In the genomic region with DNA sequence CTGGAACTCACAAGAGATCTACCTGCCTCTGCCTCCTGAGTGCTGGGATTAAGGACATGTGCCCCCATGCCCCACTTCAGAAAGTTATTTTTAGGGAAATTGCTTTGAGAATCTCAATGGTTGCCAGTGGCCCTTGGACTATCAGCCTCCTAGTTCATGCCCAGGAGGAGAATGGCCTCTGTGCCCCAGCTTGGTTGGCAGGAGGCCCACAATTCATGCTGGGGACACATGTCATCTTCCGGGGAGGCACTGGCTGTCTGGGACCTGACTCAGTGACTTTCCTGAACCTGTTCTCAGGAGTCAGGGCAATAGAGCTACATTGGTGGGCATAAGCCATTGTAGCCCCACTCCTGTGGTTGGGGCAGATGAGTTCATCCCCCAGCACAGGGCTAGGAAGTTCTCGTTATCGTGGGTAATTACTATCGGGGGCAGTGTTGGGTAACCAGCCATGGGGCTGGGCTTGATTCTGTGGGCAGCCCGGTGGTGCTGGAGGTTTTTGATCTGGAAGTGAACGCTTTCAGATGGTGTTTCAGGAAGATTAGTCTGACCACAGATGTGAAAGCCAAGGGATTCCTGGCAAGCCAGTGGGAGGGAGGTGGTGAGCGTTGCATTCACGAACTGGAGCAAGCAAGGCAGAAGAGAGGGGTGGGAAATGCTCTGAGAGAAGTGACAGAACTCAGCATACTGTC, we compare ENCODE assay signal across 15 mouse cellular contexts. TPM values are rescaled to one million over a fixed set of nuclear protein-coding genes. Genes with fewer than 3 reads are reported as not detected.
DNase-seq lines count a peak whose midpoint lies in the region; ATAC-seq and TF ChIP-seq lines count a peak whose summit lies in the region.
"Had no signal": no experiment of that assay in that cellular context is flagged by ENCODE, and none has a peak within 500 bp of the region (broad histone marks: within the 10 kb centered on the region; RNA-seq: fewer than 3 reads in every experiment).

No protein-coding gene starts in this region.

- DNase-seq in adrenal gland, postnatal 36 days = peak; percentile 8 to 19
- DNase-seq in adrenal gland, adult 18-20 months (ENCODE audit: low spot score in 2 of 2) = no peak
- DNase-seq in kidney, postnatal 25 days = peak; percentile 44 to 56
- peak; percentile 44 for DNase-seq in liver
- DNase-seq in T-cell, adult 2 months (ENCODE audit: low spot score) = no peak
- no peak for DNase-seq in spleen, postnatal 14 days (ENCODE audit: low spot score in 2 of 2)
- DNase-seq: embryo, embryonic 11 days; lung, embryonic 14.5 days had no signal

- no peak overlapping the region for H3K27ac ChIP-seq in kidney, embryonic 16.5 days (ENCODE audit: low read length)
- peak overlapping the region; percentile 88 for H3K27ac ChIP-seq in small intestine, adult 2 months (ENCODE audit: insufficient read depth, low read depth, low read length)
- H3K27ac ChIP-seq: forebrain, embryonic 15.5 days; heart, embryonic 15.5 days; left cerebral cortex, adult 2 months; midbrain, embryonic 15.5 days had no signal

- no peak for ATAC-seq in kidney, embryonic 16.5 days (ENCODE audit: low FRiP score, low TSS enrichment)
- ATAC-seq: forebrain, embryonic 15.5 days; inflammation-experienced regulatory T-cells, adult 6 months; midbrain, embryonic 15.5 days had no signal

- 56% methylated on average over 8 of the region's 8 CpGs for WGBS in kidney, embryonic 16.5 days
- WGBS in small intestine, adult 2 months = 24% methylated on average over 8 of the region's 8 CpGs

- no peak overlapping the region for H3K9ac ChIP-seq in kidney, embryonic 16.5 days (replicated peaks; ENCODE audit: low read length)
- H3K9ac ChIP-seq: forebrain, embryonic 15.5 days; heart, embryonic 15.5 days; lung, embryonic 14.5 days; midbrain, embryonic 15.5 days had no signal

- no peak for TF ChIP-seq POLR2A in small intestine, adult 2 months (IDR thresholded peaks at IDR 0.05; ENCODE audit: low read depth, low read length)

- no peaks in the 10 kb centered on the region for H3K36me3 ChIP-seq in kidney, embryonic 16.5 days (ENCODE audit: insufficient read depth, low read length)
- no peaks in the 10 kb centered on the region for H3K36me3 ChIP-seq in small intestine, adult 2 months (ENCODE audit: control insufficient read depth, insufficient read depth, low read length)
- H3K36me3 ChIP-seq: forebrain, embryonic 15.5 days; heart, embryonic 15.5 days; midbrain, embryonic 15.5 days had no signal

- no peak for TF ChIP-seq CTCF in small intestine, adult 2 months (IDR thresholded peaks at IDR 0.05; ENCODE audit: extremely low read depth, insufficient read length, insufficient replicate concordance, low read depth, low read length)

- H3K27me3 ChIP-seq in kidney, embryonic 16.5 days (ENCODE audit: insufficient read depth, low read length) = no peaks in the 10 kb centered on the region
- no peaks in the 10 kb centered on the region for H3K27me3 ChIP-seq in small intestine, adult 2 months (ENCODE audit: control insufficient read depth, insufficient read depth, low read length)
- H3K27me3 ChIP-seq: forebrain, embryonic 15.5 days; heart, embryonic 15.5 days; midbrain, embryonic 15.5 days had no signal

- peaks cover under 1% of the 10 kb centered on the region; the same call in 1 of the 2 replicates for H3K4me1 ChIP-seq in kidney, embryonic 16.5 days (ENCODE audit: insufficient read depth, low read length)
- peaks cover 27% of the 10 kb centered on the region for H3K4me1 ChIP-seq in small intestine, adult 2 months (ENCODE audit: control insufficient read depth, insufficient read depth, insufficient read length, low read length)
- H3K4me1 ChIP-seq: midbrain, embryonic 15.5 days had no signal

- no peak overlapping the region for H3K4me2 ChIP-seq in kidney, embryonic 16.5 days (replicated peaks; ENCODE audit: low read depth, low read length)
- H3K4me2 ChIP-seq: forebrain, embryonic 15.5 days; heart, embryonic 15.5 days; lung, embryonic 14.5 days; midbrain, embryonic 15.5 days had no signal

- H3K9me3 ChIP-seq in kidney, embryonic 16.5 days (ENCODE audit: low read length) = no peaks in the 10 kb centered on the region
- H3K9me3 ChIP-seq: forebrain, embryonic 15.5 days; heart, embryonic 15.5 days; midbrain, embryonic 15.5 days had no signal

- H3K4me3 ChIP-seq in kidney, embryonic 16.5 days (ENCODE audit: low read length) = no peak overlapping the region
- H3K4me3 ChIP-seq in small intestine, adult 2 months (ENCODE audit: low read depth, low read length) = no peak overlapping the region
- H3K4me3 ChIP-seq: forebrain, embryonic 15.5 days; heart, embryonic 15.5 days; left cerebral cortex, adult 2 months; midbrain, embryonic 15.5 days had no signal

RNA-seq across cellular contexts. Expression of a gene that starts 25.5 kb away (rescaled TPM):
- total RNA-seq in adrenal gland, postnatal 36 days (2021) = 10 to 100 TPM; 20.3 to 21.2 TPM
- 10 to 100 TPM; 15.9 to 19.1 TPM for total RNA-seq in adrenal gland, adult 18-20 months (2021)
- polyA plus RNA-seq in kidney, embryonic 16.5 days (2015; fragmentation: Nextera tagmentation; extraction: Ambion mirVana) = 1.6 and 2.0 TPM in 2 replicates
- 15.3 and 16.5 TPM in 2 replicates for polyA plus RNA-seq in small intestine, adult 2 months (2012; rRNA removed)

RNA-seq across cellular contexts. Expression of a gene that starts 59.8 kb away (rescaled TPM):
- total RNA-seq in adrenal gland, postnatal 36 days (2021) = 1 to 10 TPM; 1.9 to 4.1 TPM
- 1 to 10 TPM in 1 of 2 experiments, under 1 TPM in 1; 0.45 to 1.3 TPM for total RNA-seq in adrenal gland, adult 18-20 months (2021)
- polyA plus RNA-seq in kidney, embryonic 16.5 days (2015; fragmentation: Nextera tagmentation; extraction: Ambion mirVana) = 50.8 and 52.3 TPM in 2 replicates
- polyA plus RNA-seq in small intestine, adult 2 months (2012; rRNA removed) = 1.7 and 5.5 TPM in 2 replicates

Comparison
In these comparisons a context has a peak if more than half of its experiments do, and no peak if none do; other contexts are left out.
1. DNase-seq: peak in adrenal gland, postnatal 36 days (2 of 2), kidney, postnatal 25 days (2 of 2) and liver (single experiment); none in adrenal gland, adult 18-20 months (0 of 2), T-cell, adult 2 months (single experiment) and spleen, postnatal 14 days (0 of 2).